Mouse (Mus musculus): ENCODE measurements around the gene Ramp1. TPM values are rescaled to one million over a fixed set of nuclear protein-coding genes. Genes with fewer than 3 reads are reported as not detected.

Ramp1 gene
- polyA plus RNA-seq, 1 experiment from 2014 or later = 2.5 TPM

- ATAC-seq (replicated peaks; ENCODE audit: low FRiP score, low read depth) = no peak
- Histone ChIP-seq H3K9ac (ENCODE audit: low read depth, low read length) (peak overlapping the region; percentile 95), H3K27me3 (ENCODE audit: insufficient read depth, low read length) (no peaks in the 10 kb centered on the region), H3K36me3 (ENCODE audit: insufficient read depth, low read length) (no peaks in the 10 kb centered on the region), H3K4me1 (replicated peaks; ENCODE audit: insufficient read depth, low read length) (peaks cover 3% of the 10 kb centered on the region; the same call in 1 of the 2 replicates), H3K4me3 (replicated peaks; ENCODE audit: low read depth, low read length) (peak overlapping the region; percentile 98), H3K4me2 (ENCODE audit: low read length) (peak overlapping the region; percentile 87), H3K9me3 (replicated peaks; ENCODE audit: low read length) (no peaks in the 10 kb centered on the region), H3K27ac (no peak overlapping the region)
- 45% methylated on average over 5 of the region's 5 CpGs for WGBS
- DNase-seq (ENCODE audit: low spot score) = peak; percentile 6
- no peak for TF ChIP-seq CTCF (IDR thresholded peaks at IDR 0.05; ENCODE audit: low read depth)
Observed at GRCm38 (mm10) chr1:91251148-91251650, 71.6 kb downstream of the Ramp1 start.

- no peak overlapping the region for H3K9ac ChIP-seq (ENCODE audit: low read depth, low read length)
- no peak for ATAC-seq (replicated peaks; ENCODE audit: low FRiP score, low read depth)
- H3K4me2 ChIP-seq (ENCODE audit: low read length) = no peak overlapping the region
- 55% methylated on average over 8 of the region's 8 CpGs for WGBS
- DNase-seq (ENCODE audit: low spot score) = peak; percentile 57
- H3K9me3 ChIP-seq (replicated peaks; ENCODE audit: low read length) = no peaks in the 10 kb centered on the region
- peak; percentile 63 for TF ChIP-seq CTCF (IDR thresholded peaks at IDR 0.05; ENCODE audit: low read depth)
- H3K4me1 ChIP-seq (replicated peaks; ENCODE audit: insufficient read depth, low read length) = peaks cover 3% of the 10 kb centered on the region; the same call in 1 of the 2 replicates
- H3K27me3 ChIP-seq (ENCODE audit: insufficient read depth, low read length) = no peaks in the 10 kb centered on the region
- H3K4me3 ChIP-seq (replicated peaks; ENCODE audit: low read depth, low read length) = no peak overlapping the region
- H3K36me3 ChIP-seq (ENCODE audit: insufficient read depth, low read length) = no peaks in the 10 kb centered on the region
- no peak overlapping the region for H3K27ac ChIP-seq
Observed at GRCm38 (mm10) chr1:91251927-91252326, 72.3 kb downstream of the Ramp1 start.

GRCm38 (mm10) chr1:91257918-91258317 is 78.3 kb downstream of the Ramp1 start:
- Histone ChIP-seq H3K4me3 (replicated peaks; ENCODE audit: low read depth, low read length) (no peak overlapping the region), H3K4me1 (replicated peaks; ENCODE audit: insufficient read depth, low read length) (no peaks in the 10 kb centered on the region), H3K4me2 (ENCODE audit: low read length) (no peak overlapping the region), H3K9me3 (replicated peaks; ENCODE audit: low read length) (no peaks in the 10 kb centered on the region), H3K9ac (ENCODE audit: low read depth, low read length) (no peak overlapping the region), H3K27ac (no peak overlapping the region), H3K36me3 (ENCODE audit: insufficient read depth, low read length) (0 out of 2 replicates have a peak, but pooled peaks cover 5% of the 10 kb centered on the region), H3K27me3 (ENCODE audit: insufficient read depth, low read length) (no peaks in the 10 kb centered on the region)
- DNase-seq (ENCODE audit: low spot score) (no peak), ATAC-seq (replicated peaks; ENCODE audit: low FRiP score, low read depth) (no peak)
- TF ChIP-seq CTCF (IDR thresholded peaks at IDR 0.05; ENCODE audit: low read depth) = no peak

- TF ChIP-seq CTCF (IDR thresholded peaks at IDR 0.05; ENCODE audit: low read depth) = no peak
- WGBS = 92% methylated on average over 5 of the region's 5 CpGs
- H3K9ac ChIP-seq (ENCODE audit: low read depth, low read length) = no peak overlapping the region
- H3K9me3 ChIP-seq (replicated peaks; ENCODE audit: low read length) = no peaks in the 10 kb centered on the region
- no peak overlapping the region for H3K4me2 ChIP-seq (ENCODE audit: low read length)
- H3K4me3 ChIP-seq (replicated peaks; ENCODE audit: low read depth, low read length) = no peak overlapping the region
- DNase-seq (ENCODE audit: low spot score) (no peak), ATAC-seq (replicated peaks; ENCODE audit: low FRiP score, low read depth) (no peak)
- H3K27me3 ChIP-seq (ENCODE audit: insufficient read depth, low read length) = no peaks in the 10 kb centered on the region
- H3K27ac ChIP-seq = no peak overlapping the region
- H3K36me3 ChIP-seq (ENCODE audit: insufficient read depth, low read length) = 0 out of 2 replicates have a peak, but pooled peaks cover 9% of the 10 kb centered on the region
- H3K4me1 ChIP-seq (replicated peaks; ENCODE audit: insufficient read depth, low read length) = no peaks in the 10 kb centered on the region
Observed at GRCm38 (mm10) chr1:91259794-91260193, 80.2 kb downstream of the Ramp1 start.

- Histone ChIP-seq H3K27me3 (ENCODE audit: insufficient read depth, low read length) (no peaks in the 10 kb centered on the region), H3K4me2 (ENCODE audit: low read length) (no peak overlapping the region), H3K36me3 (ENCODE audit: insufficient read depth, low read length) (0 out of 2 replicates have a peak, but pooled peaks cover 20% of the 10 kb centered on the region), H3K27ac (no peak overlapping the region), H3K9ac (ENCODE audit: low read depth, low read length) (no peak overlapping the region), H3K9me3 (replicated peaks; ENCODE audit: low read length) (no peaks in the 10 kb centered on the region), H3K4me1 (replicated peaks; ENCODE audit: insufficient read depth, low read length) (no peaks in the 10 kb centered on the region), H3K4me3 (replicated peaks; ENCODE audit: low read depth, low read length) (no peak overlapping the region)
- DNase-seq (ENCODE audit: low spot score) (no peak), ATAC-seq (replicated peaks; ENCODE audit: low FRiP score, low read depth) (no peak)
- 88% methylated on average over 7 of the region's 7 CpGs for WGBS
- no peak for TF ChIP-seq CTCF (IDR thresholded peaks at IDR 0.05; ENCODE audit: low read depth)
Observed at GRCm38 (mm10) chr1:91262508-91262907, 82.9 kb downstream of the Ramp1 start.

GRCm38 (mm10) chr1:91272260-91272659 is 92.6 kb downstream of the Ramp1 start:
- 90% methylated on average over 2 of the region's 2 CpGs for WGBS
- Histone ChIP-seq H3K4me1 (replicated peaks; ENCODE audit: insufficient read depth, low read length) (no peaks in the 10 kb centered on the region), H3K4me3 (replicated peaks; ENCODE audit: low read depth, low read length) (no peak overlapping the region)

More at GRCm38 (mm10) chr1:91272260-91272659, 92.6 kb downstream of the Ramp1 start:
- no peaks in the 10 kb centered on the region for H3K27me3 ChIP-seq (ENCODE audit: insufficient read depth, low read length)
- H3K9ac ChIP-seq (ENCODE audit: low read depth, low read length) = no peak overlapping the region
- no peak overlapping the region for H3K4me2 ChIP-seq (ENCODE audit: low read length)
- H3K27ac ChIP-seq = no peak overlapping the region
- TF ChIP-seq CTCF (IDR thresholded peaks at IDR 0.05; ENCODE audit: low read depth) = no peak
- H3K9me3 ChIP-seq (replicated peaks; ENCODE audit: low read length) = no peaks in the 10 kb centered on the region
- H3K36me3 ChIP-seq (ENCODE audit: insufficient read depth, low read length) = peaks cover 11% of the 10 kb centered on the region
- ATAC-seq (replicated peaks; ENCODE audit: low FRiP score, low read depth) (no peak), DNase-seq (ENCODE audit: low spot score) (no peak)

Other genes with a start within 250 kb of the Ramp1 start
- gene Prlh, start 226.7 kb upstream of the Ramp1 start, polyA plus RNA-seq (2015; fragmentation: Nextera tagmentation; extraction: Ambion mirVana) = not detected in 2 replicates
- 21.3 and 23.3 TPM in 2 replicates for gene Rab17, start 210.2 kb upstream of the Ramp1 start, polyA plus RNA-seq (2015; fragmentation: Nextera tagmentation; extraction: Ambion mirVana)
- gene Lrrfip1, start 181.1 kb upstream of the Ramp1 start, polyA plus RNA-seq (2015; fragmentation: Nextera tagmentation; extraction: Ambion mirVana) = 46.3 and 56.9 TPM in 2 replicates
- gene Rbm44, start 34.7 kb upstream of the Ramp1 start, polyA plus RNA-seq (2015; fragmentation: Nextera tagmentation; extraction: Ambion mirVana) = 0.20 and 0.28 TPM in 2 replicates
- 67.3 and 68.6 TPM in 2 replicates for gene Ube2f, start 70.5 kb downstream of the Ramp1 start, polyA plus RNA-seq (2015; fragmentation: Nextera tagmentation; extraction: Ambion mirVana)
- 23.7 and 28.4 TPM in 2 replicates for gene Scly, start 118.5 kb downstream of the Ramp1 start, polyA plus RNA-seq (2015; fragmentation: Nextera tagmentation; extraction: Ambion mirVana)
- gene Espnl, start 142.3 kb downstream of the Ramp1 start, polyA plus RNA-seq (2015; fragmentation: Nextera tagmentation; extraction: Ambion mirVana) = 0.05 and 0.09 TPM in 2 replicates
- 0.22 and 0.39 TPM in 2 replicates for gene Klhl30, start 171.2 kb downstream of the Ramp1 start, polyA plus RNA-seq (2015; fragmentation: Nextera tagmentation; extraction: Ambion mirVana)
- 0.84 and 1.2 TPM in 2 replicates for gene Erfe, start 186.6 kb downstream of the Ramp1 start, polyA plus RNA-seq (2015; fragmentation: Nextera tagmentation; extraction: Ambion mirVana)
- 91.0 and 99.8 TPM in 2 replicates for gene Ilkap, start 219.0 kb downstream of the Ramp1 start, polyA plus RNA-seq (2015; fragmentation: Nextera tagmentation; extraction: Ambion mirVana)
- 60.6 and 62.2 TPM in 2 replicates for gene Hes6, start 234.2 kb downstream of the Ramp1 start, polyA plus RNA-seq (2015; fragmentation: Nextera tagmentation; extraction: Ambion mirVana)

All from kidney, postnatal 0 days (tissue).